Mouse (Mus musculus): ENCODE measurements around the gene Stat5b.

Stat5b gene

DNA sequence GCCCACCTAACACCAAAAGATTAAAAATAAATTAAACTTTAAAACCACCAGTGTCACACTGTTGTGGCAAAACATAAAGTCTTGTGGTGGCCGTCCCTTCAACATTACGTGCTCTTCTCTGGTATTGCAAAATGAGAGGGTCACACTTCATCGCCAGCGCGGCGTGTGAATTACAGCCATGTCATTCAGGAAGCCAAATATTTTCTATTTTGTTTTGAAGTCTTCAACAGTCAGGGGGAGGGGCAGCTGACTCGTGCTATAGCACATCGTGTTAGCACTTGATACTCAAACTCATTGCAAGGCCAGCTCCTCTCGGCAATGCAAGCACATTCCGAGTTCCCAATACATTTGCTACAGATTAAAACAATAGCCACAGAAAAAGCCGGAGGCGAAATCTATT, 9.7 kb downstream of the Stat5b start:
- peak; percentile 65 for DNase-seq (ENCODE audit: low read depth, low spot score)

DNA sequence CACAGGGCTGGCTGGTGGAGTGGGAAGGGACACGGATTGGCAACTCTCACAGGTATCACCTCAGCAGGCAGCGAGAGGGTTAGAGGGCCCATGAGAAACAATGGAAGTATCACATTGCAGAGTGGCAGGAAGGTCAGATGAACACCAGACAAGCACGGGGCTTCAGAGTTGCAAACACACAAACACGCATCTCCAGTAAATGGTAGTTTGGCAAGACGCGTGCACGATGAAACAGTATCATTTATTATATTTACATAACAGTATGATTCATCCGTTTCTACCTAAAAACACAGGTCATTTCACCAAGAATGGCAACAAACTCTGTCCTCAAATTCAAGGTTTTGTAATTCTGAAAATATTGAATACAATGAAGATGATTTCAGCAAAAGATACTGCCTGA, 11.0 kb downstream of the Stat5b start:
- DNase-seq (ENCODE audit: low read depth, low spot score) = no peak

DNA sequence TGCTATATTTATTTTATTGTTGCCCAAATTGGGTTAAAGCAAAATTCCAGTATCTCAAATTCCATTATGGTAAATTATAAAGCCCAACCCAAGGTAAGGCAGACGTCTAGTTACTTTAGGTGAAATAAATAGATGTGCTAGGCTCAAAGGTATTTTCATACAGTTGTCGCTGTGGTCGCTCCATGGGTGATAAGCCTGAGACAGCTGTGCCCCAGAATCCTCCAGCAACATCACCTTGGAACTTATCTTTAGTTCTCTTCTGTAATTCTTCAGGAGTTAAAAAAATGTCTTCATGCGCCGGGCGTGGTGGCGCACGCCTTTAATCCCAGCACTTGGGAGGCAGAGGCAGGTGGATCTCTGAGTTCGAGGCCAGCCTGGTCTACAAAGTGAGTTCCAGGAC, 11.6 kb downstream of the Stat5b start:
- no peak for DNase-seq (ENCODE audit: low read depth, low spot score)

DNA sequence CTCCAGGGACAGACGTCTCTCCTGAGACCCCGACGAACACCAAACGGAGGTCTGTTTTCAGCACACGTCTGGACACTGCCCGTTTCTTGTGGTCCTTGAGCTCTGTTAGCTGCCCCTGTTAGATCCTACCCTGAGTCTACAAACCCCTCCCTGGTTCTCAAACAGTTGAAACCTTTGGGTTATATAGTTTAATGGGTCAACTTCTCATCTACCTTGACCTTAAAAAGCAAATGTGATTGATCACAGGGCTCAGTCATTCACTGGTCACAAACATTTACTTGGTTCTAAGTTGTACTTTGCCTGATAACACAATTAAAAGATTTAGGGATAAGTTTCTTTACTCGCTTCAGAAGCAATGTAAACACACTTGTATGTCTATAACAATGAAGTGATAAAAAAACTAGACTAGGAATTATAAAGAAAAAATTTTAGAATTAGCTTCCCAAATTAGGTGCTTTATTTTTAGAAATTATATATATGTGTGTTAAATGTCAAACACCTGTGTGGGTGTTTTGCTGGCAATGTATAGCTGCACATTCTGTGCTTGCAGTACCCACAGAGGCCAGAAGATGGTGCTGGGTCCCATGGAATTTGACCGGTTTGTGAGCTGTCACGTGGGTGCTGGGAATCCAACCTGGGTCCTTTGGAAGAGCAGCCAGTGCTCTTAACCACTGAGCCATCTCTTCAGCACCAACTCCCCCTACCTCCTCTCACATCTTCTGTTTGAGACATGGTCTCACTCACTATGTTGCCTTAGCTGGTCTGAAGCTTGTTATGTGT, 13.4 kb downstream of the Stat5b start:
- DNase-seq (ENCODE audit: low read depth, low spot score) = peak; percentile 51

DNA sequence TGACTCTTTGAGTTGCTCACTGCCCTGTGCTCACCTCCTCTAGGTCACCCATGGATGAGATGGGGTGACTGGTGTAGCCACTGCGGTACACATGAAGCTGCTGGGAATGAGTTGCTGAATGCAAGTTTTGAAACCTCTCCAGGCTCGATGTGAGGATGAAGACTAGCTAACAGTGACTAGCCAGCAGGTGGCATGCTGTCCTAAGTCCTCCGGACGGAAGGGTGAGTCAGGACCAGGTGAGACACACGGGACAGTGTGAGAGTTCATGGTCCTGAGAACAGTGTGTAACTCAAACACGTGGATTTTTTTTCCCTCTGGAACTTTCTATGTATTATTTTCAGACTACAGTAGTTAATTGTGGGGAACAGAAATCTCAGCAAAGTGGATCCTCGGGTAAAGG, 17.1 kb downstream of the Stat5b start:
- DNase-seq (ENCODE audit: low read depth, low spot score) = no peak

DNA sequence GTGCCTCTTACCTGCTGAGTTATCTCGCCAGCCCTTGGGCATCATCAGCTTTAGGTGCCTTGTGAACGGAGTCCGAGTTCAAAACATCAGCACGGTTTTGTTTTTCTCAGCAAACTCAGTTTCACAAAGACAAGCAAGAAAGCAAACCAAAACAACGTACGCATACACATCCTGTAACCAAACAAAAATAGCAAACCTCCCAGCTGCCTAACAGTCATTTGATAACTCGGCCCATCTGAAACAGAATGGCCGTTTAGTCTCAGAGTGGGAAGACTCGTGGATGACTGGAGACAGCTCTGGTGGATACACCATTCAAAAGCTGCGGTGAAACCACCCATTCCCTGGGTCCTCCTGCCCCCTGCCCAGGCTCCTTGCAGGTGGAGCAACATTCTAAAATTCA, 19.1 kb downstream of the Stat5b start:
- DNase-seq (ENCODE audit: low read depth, low spot score) = no peak

DNA sequence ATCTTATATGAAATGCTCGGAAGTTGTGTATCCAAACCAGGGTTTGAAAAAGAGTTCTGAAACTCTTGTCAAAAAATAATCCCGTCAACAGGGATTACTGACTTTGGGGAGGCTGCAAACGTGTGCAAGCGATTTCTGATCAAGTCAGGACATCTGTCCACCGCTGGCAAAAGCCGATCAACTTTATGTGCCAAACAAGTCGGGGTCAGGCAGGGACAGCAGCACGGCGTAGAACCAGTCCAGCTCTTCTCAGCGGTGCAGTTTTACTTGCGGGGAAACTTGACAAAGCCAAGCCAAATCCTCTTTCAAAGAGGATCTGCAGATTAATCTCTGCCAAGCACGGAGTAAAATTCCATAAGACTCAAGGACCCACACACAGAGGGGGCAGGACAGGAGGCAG, 20.8 kb downstream of the Stat5b start:
- DNase-seq (ENCODE audit: low read depth, low spot score) = no peak

DNA sequence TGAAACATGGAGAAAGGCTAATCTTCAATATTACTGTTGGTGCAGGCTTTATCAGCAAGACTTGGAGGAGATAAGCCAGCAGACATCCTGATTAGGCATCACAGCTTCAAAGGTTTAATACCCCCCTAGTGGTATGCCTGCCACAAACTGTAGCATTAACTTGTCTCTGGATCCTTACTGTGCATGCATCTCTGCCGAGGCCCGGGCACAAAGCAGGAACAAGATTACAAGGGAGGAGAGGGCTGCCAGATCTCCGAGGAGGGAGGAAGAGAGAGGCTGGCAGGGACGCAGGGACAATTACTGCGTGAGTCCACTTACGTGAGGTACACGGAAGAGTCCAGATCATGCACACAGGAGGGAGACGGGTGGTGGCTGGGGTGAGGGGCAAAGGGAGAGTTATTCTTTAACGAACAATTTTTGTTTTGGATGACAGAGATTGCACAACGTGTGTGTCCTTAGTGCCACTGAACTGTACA, 21.8 kb downstream of the Stat5b start:
- DNase-seq (ENCODE audit: low read depth, low spot score) = no peak

DNA sequence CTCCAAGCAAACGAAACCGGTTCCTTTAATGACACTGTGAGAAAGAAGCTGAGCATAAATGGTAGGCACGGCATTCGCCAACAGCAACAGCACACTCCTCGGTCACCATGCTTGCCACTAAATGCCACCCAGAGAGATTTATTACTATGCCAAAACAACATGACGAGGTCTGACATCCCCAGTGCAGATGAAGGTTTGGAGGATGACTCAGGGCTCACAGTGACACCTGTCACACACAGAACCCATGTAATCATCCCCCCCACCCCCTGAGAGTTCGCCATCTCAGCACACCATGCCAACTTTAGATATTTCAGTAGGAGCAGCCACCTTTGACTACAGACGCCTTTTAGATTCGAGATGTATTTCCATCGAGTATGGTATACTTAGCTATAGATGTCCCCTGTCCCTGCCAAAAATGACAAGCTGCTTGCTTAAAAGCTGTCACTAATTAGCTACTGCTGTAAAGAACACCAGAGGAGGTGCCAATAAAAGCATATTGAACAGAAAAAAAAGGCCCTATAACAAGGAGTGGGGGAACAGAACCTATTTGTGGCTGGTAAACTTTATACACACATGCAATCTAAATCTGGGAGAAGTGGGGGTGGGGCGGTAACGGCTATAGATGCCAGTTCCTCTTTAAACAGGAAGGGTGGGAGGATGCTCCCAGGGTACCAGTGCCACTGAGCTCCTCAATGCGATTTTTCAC, 24.2 kb downstream of the Stat5b start:
- DNase-seq (ENCODE audit: low read depth, low spot score) = no peak

DNA sequence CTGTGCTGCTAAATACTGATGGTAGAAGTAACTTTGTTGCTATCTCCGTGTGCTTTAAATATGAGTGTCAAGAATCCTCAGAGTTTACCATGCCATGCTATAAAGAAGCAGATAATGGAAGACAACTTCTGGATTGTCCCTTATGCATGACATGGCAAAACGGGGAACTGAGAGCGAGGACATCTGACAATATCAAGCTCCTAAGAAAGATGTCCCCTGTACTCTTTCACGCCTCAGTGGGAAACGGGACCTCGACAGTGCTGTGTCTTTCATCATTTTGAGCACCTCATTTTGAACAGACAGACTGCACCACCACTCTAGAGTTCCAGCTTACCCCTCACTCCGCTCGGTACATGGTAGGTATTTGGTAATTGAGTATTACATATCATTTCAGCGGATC, 25.1 kb downstream of the Stat5b start:
- DNase-seq (ENCODE audit: low read depth, low spot score) = no peak

DNA sequence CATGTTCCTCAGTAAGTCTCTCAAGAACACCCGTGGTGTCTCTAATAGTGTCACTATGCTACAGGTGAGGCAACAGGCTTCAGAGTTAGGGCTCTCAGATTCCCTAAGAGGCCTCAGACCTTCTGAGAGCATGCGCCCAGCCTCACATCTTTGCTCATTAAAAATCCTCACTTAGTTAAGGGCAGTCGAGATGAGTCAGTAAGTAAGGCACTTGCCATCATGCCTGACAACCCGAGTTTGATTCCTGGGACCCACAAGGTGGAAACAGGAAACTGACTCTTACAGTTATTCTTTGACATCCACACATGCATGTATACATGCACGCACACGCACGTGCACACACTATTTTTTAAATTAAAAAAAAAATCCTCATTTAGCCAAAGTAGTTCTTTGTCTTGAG, 26.0 kb downstream of the Stat5b start:
- DNase-seq (ENCODE audit: low read depth, low spot score) = peak; percentile 60

DNA sequence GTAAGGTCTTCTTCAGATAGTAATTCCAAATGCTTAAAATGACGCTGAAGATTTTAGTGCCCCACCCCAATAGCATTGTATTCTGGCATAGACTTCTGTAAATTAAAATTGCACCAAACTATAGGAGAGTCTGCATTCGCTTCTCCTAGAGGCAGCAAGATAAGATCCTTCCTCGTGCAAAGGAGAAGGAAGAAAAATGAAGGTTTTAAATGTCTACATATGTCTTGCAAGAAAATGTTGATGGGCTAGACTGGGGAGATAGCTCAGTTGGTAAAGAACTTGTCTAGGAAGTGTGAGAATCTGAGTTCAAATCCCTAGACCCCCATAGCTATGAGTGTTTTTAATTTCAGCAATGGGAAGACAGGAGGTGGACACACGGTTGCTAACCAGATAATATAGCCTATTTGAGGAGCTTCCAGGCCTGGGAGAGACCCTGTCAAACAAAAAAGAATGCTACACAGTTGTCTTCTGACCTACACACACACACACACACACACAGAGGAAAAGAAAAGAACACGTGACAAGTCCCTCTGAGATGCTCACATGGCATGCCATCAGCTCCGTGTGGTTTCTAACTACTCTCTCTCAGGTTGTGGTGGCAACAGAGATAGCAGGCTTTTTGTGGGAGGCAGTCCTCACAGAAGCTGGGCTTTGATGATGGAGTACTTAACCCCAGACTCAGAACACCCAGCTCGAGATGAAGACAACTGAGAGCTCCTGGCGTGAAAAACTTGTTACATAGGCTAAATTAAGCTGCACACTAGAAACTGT, 26.8 kb downstream of the Stat5b start:
- DNase-seq (ENCODE audit: low read depth, low spot score) = peak; percentile 92

DNA sequence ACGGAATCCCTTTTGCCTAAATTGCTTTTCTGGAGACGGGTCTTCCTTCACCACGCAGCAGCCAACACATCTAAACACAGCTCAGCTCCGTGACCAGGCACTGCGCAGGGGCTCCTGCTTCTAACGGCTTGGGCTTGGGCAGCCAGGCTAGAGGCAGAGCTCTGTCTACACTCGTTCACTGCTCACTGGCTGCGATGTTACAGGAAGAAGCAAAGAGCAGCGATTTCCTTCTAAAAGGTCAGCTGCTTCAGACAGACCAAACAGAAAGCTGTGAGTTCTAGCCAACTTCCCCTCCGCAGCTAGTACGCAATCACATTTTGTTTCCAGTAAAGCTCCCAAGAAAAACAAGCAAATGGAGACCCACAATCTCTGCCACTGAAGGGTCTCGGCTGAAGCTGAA, 28.2 kb downstream of the Stat5b start:
- DNase-seq (ENCODE audit: low read depth, low spot score) = peak; percentile 79

DNA sequence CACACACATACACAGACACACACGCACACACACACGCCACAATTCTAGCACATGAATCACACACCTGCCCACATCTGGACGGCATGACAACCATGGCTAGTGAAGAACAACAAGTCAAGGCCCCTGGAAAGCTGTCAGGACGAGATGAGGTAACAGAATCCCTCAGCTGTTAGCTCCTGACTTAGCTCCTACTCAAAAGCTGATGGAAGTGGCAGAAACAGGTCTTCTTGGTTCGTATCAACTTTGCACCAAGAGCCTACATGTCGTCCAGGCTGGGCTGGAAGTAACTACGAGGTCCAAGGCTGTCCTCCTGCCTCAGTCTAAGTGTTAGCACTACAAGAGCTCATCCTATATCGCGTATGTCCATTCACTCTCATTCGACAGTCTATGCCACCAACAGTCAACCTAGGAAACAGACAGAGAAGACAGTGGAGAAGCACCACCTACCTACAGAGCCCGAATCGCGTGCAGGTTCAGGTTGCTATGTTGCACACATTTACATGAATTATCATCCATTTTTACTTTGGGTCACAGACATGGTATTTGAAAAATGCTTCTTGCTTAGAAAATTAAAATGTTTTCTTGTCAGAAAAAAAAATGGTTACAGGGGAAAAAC, 28.8 kb downstream of the Stat5b start:
- DNase-seq (ENCODE audit: low read depth, low spot score) = peak; percentile 41

DNA sequence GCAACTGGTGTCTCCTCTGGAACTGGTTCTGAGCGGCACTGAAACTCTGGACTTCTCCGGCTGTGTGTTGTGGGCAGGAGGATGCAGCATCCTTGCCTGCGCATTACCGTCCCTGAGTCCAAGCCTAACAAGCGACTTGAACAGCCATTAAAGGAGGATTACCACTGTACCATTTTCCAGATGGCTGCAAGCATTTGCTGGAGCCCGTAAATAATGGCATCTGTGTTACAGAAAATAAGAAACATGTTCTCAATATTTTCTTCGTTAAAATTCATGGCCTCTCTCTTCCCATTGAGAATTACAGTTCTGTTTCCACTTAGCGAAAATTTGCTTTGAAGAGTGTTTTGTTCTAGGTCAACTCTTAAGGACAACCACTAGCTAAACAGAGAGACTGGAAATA, 30.5 kb downstream of the Stat5b start:
- no peak for DNase-seq (ENCODE audit: low read depth, low spot score)

DNA sequence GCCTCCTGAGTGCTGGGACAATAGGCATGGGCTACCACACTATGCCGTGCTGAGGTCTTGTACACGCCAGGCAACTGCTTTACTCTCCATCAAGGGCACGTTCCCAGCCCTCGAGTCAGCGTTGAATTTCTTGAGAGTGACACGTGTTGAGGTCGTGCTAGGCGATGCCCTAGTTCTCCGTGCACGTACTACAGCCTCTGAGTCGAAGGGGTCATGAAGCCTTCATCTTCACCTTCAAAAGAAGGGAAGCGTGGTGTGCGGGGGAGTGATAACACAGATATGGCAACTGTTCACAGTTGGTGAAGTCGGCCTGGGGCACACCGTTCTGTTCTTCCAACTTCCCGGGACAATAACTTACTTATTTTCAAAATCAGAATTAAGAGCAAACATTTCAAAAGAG, 30.9 kb downstream of the Stat5b start:
- peak; percentile 62 for DNase-seq (ENCODE audit: low read depth, low spot score)

DNA sequence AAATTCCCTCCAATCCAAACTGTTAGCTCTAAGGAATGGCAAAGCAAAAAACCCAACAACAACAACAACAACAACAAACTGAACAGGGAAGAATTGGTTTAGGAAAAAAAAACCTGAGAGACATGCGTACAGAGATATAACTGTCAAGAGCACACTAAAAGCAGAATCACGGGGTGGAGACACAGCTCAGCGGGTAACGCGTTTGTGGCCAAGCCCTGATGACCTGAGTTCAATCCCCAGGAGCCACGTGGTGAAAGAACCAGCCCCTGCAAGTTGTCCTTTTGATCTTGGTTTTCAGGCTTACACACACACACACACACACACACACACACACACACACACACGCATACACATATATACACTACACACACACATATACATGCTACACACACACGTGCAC, 31.5 kb downstream of the Stat5b start:
- peak; percentile 43 for DNase-seq (ENCODE audit: low read depth, low spot score)

DNA sequence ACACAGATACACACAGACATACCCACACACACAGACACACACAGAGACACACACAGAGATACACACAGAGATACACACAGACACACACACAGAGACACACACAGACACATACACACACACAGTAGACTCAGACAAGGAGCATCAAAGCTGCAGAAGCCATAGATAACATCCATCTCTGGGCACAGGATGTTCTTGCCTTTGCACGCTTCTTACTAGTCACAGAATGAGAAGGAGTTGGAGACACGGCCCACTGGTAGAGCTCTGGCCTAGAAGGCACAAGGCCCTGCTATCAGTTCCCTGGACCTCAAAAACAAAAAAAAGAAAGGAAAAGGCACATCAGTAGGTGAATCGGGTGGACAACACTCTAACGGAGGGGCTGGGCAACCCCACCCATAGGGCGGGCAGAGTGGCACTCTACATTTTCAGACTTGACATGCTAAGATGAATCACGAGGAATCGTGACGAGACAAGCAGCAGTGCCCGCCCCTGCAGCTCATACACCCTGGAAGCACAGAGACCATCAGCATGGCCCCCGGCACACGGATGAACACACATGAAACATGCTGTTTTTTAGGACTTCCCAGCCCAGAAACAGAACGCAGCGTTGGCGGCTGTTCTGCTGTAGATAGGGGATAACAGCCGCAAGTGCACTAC, 32.0 kb downstream of the Stat5b start:
- peak; percentile 61 for DNase-seq (ENCODE audit: low read depth, low spot score)

DNA sequence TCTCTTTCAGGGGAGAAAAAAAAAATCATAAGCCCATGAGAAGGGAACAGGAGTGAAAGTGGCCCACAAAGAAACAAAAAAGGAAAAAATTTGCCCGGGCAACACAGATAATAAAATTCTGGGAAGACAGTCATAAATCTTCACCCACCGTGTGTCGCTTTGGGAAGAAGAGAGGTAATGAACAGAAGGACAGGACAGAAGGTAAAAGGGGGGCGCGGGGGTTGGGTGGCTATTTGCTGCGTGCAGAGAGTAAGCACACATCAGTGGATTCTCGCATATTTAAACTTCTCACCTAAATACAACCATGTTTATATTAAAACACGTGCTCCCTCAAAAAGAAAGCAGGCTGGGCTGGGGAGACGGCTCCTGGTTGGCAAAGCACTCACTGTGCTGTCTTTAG, 33.2 kb downstream of the Stat5b start:
- no peak for DNase-seq (ENCODE audit: low read depth, low spot score)

DNA sequence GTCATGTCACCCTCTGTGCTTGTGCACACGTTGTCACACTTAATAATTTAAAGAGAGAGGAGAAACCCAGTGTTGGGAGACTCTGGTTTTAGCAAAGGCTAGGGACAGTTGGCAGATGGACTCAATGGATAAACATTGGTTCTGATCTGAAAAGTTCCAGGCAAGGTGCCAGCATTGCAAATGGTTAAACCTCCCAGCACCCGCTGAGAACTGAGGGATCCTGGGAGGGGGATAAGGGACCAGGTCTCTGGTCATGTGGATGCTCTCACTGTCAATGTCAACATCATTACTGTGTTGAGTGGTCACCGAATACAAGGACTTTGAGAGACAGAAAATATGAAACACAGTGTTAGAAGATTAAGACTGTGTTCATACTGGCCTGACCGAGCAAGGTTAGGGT, 33.7 kb downstream of the Stat5b start:
- no peak for DNase-seq (ENCODE audit: low read depth, low spot score)

DNA sequence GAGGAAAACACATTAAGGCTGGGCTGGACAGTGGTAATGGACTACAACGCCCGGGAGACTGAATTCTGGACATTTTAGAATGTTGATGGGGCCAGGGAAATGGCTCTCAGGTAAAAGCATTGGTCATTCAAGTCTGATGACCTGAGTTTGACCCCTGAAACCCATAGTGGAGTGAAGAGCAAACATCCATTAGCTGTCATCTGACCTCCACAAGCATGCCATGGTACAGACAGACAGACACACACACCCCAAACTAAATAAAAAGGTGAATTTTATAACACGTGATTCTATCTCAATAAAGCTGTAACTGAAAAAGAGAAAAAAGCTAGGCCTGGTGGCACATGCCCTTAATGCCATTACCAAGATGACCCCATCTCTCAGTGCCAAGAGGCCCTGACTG, 34.2 kb downstream of the Stat5b start:
- no peak for DNase-seq (ENCODE audit: low read depth, low spot score)

All from CD4-positive helper T cell, adult 2 months (primary cell).